Mouse (Mus musculus): Measurements from ENCODE around the gene Klrc1. TPM values are rescaled to one million over a fixed set of nuclear protein-coding genes. Genes with fewer than 3 reads are reported as not detected.

The Klrc1 gene
- 0.05 and 0.06 TPM in 2 replicates for polyA plus RNA-seq (2012; rRNA removed)

DNA sequence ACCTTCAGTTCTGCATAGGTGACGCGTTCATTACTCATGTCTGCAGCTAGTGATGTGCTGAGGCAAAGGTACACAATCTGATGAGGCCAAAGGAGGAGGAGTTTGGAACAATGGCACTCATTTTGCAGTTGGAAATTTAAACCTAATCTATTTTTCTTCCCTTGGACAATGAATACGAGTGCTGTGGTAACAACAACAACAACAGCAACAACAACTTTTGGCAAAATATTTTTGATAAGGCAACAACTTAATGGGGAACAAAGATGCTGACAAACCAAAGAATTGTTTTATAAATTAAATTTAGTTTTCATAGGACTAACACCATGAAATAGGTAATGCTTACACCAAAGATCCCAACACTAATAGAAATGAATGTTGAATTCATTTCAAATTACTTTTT is at the start of gene Klrc1:
Gene Klrc1 (minus strand): TSS at position 101 of the 400 bp plus-strand sequence.

DNA sequence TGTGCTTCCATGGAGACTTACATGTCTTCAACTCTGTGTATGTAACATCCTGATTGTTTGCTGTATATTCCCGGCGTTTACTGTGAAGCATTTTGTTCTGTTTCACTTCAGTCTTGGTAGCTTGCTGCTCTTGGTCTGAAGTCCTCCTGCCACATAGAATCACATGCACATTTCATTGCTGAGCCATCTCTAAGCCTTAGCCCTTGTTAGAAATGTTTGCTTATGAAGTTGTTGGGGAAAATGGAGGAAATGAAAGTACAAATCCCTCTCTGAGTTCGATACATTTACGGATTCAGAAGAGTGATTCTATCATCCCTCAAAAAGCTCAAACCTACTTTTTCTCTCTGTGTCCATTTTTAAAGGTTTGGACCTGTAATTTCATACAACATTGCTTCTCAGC is 38.3 kb upstream of the Klrc1 start, which contains the start of gene Klri1:
Gene Klri1 (minus strand): TSS at position 101 of the 400 bp plus-strand sequence.

DNA sequence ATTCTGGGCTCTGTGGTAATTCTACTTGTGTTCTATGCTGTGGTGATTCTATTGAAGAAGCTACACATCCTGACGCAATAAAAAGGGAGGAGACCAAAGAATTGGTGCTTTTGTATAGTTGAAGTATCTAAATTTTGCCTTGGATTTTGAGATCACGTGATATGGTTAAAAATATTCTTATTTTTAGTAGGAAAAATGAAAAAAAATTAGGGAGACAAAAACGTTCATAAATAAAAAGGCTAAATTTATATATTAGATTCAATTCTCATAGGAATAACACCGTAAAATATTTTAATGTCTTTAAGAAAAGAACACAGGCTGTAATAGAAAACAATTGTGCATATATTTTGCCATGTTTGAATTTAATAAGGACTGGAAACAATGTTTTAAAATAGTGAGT is 18.2 kb downstream of the Klrc1 start, which contains the start of gene Klrc2:
Gene Klrc2 (minus strand): TSS at position 101 of the 400 bp plus-strand sequence.

DNA sequence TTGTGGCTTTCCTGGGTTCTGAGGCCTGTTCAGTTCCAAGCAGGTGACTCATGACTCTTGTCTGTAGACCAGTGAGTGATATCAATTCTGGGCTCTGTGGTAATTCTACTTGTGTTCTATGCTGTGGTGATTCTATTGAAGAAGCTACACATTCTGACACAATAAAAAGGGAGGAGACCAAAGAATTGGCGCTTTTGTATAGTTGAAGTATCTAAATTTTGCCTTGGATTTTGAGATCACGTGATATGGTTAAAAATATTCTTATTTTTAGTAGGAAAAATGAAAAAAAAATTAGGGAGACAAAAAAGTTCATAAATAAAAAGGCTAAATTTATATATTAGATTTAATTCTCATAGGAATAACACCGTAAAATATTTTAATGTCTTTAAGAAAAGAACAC is 35.5 kb downstream of the Klrc1 start, which contains the start of gene Klrc3:
Gene Klrc3 (minus strand): TSS at position 101 of the 400 bp plus-strand sequence.

DNA sequence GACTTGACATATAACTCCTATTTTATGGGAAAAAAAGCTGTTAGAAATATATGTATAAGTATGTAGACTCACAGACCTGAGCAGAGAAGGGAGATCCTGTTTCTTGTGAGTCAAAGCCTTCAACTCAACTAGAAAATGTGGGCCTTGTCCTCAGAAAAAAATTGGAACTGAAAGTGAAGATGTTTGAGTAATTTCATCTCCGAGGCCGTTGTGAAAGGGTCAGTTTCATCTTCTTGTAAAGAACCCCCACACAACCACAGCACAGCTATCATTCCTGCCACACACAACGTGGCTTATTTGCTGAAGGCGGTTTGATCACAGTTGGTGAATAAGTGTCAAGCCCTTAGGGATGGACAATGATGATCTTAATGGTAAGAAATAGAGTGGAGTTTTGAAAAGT is 55.0 kb downstream of the Klrc1 start, which contains the start of gene Klrk1:
Gene Klrk1 (minus strand): TSS at position 130 of the 400 bp plus-strand sequence.

Other genes starting within 250 kb of the Klrc1 start
- gene Clec1a, start 227.0 kb downstream of the Klrc1 start, polyA plus RNA-seq (2012; rRNA removed) = 0.10 and 0.14 TPM in 2 replicates
- gene Olr1, start 171.8 kb downstream of the Klrc1 start, polyA plus RNA-seq (2012; rRNA removed) = 0.89 and 1.2 TPM in 2 replicates
- gene Tmem52b, start 166.4 kb downstream of the Klrc1 start, polyA plus RNA-seq (2012; rRNA removed) = 0.01 and 0.02 TPM in 2 replicates
- 20.2 and 21.9 TPM in 2 replicates for gene Gabarapl1, start 145.8 kb downstream of the Klrc1 start, polyA plus RNA-seq (2012; rRNA removed)
- gene Klre1, start 101.1 kb downstream of the Klrc1 start, polyA plus RNA-seq (2012; rRNA removed) = 0.03 TPM in 1 of 2 replicates, not detected in the other
- gene Klrd1, start 87.2 kb downstream of the Klrc1 start, polyA plus RNA-seq (2012; rRNA removed) = 0.18 and 0.19 TPM in 2 replicates
- 0.21 and 0.32 TPM in 2 replicates for gene Klrk1, start 55.1 kb downstream of the Klrc1 start, polyA plus RNA-seq (2012; rRNA removed)
- gene Klrc3, start 35.6 kb downstream of the Klrc1 start, polyA plus RNA-seq (2012; rRNA removed) = not detected in 2 replicates
- 0.01 TPM in 1 of 2 replicates, not detected in the other for gene Klrc2, start 18.3 kb downstream of the Klrc1 start, polyA plus RNA-seq (2012; rRNA removed)
- gene Klri1, start 38.2 kb upstream of the Klrc1 start, polyA plus RNA-seq (2012; rRNA removed) = 0.03 TPM in 1 of 2 replicates, not detected in the other
- 0.01 TPM in 2 replicates for gene Klri2, start 61.5 kb upstream of the Klrc1 start, polyA plus RNA-seq (2012; rRNA removed)
- gene Gm156, start 105.3 kb upstream of the Klrc1 start, polyA plus RNA-seq (2012; rRNA removed) = not detected in 2 replicates
- gene Gm17631, start 183.7 kb upstream of the Klrc1 start, polyA plus RNA-seq (2012; rRNA removed) = not detected in 2 replicates
- gene Klra17, start 197.7 kb upstream of the Klrc1 start, polyA plus RNA-seq (2012; rRNA removed) = 0.02 TPM in 2 replicates
- gene Klra5, start 238.7 kb upstream of the Klrc1 start, polyA plus RNA-seq (2012; rRNA removed) = not detected in 2 replicates